Mouse (Mus musculus) intestine, embryonic 14.5 days (tissue): ENCODE measurements around the gene Arhgef2. TPM values are rescaled to one million over a fixed set of nuclear protein-coding genes. Genes with fewer than 3 reads are reported as not detected.
"Not testable (repeated sequence)": the region's sequence is repeated elsewhere in the genome, so short reads cannot be mapped to it uniquely, and the experiment has no call there.

ENCODE experiments used
- ATAC-seq: fragments of 200-750 bp; cut with Nextera tagmentation; replicated peaks from 2 replicates; pipeline ENCODE4 v1.8.0; 2017; ENCODE audit warnings: low read depth, moderate number of reproducible peaks, moderate TSS enrichment, moderate library complexity; ENCODE audit not compliant: low FRiP score, low TSS enrichment
- DNase-seq: peaks from one replicate; pipeline ENCODE4 v3.0.0-alpha.2; 2018; ENCODE audit warnings: low spot score
- H3K27ac ChIP-seq: fragments of 300-500 bp; sonication (generic); 2 replicates; pipeline ENCODE4 v1.5.1; 2014; ENCODE audit warnings: low read depth, mild to moderate bottlenecking, control low read depth
- H3K27me3 ChIP-seq: fragments of 300-500 bp; sonication (generic); replicated peaks from 2 replicates; pipeline ENCODE4 v1.6.1; 2014; ENCODE audit warnings: low read length, control low read depth; ENCODE audit not compliant: control insufficient read depth, insufficient read depth
- H3K36me3 ChIP-seq: fragments of 300-500 bp; sonication (generic); 2 replicates; pipeline ENCODE4 v1.6.1; 2014; ENCODE audit warnings: low read length, control low read depth; ENCODE audit not compliant: control insufficient read depth, insufficient read depth
- H3K4me1 ChIP-seq: fragments of 300-500 bp; sonication (generic); replicated peaks from 2 replicates; pipeline ENCODE4 v1.6.1; 2014; ENCODE audit warnings: low read length, control low read depth, mixed read lengths; ENCODE audit not compliant: control insufficient read depth, insufficient read depth
- H3K4me2 ChIP-seq: fragments of 300-500 bp; sonication (generic); 2 replicates; pipeline ENCODE4 v1.6.1; 2014; ENCODE audit warnings: low read length
- H3K4me3 ChIP-seq: fragments of 300-500 bp; sonication (generic); 2 replicates; pipeline ENCODE4 v1.5.1; 2014; ENCODE audit warnings: low read depth, low read length, control low read depth, mixed read lengths
- H3K9ac ChIP-seq: fragments of 300-500 bp; sonication (generic); 2 replicates; pipeline ENCODE4 v1.6.1; 2014; ENCODE audit warnings: mild to moderate bottlenecking, low read length
- H3K9me3 ChIP-seq: fragments of 300-500 bp; sonication (generic); 2 replicates; pipeline ENCODE4 v1.6.1; 2016; ENCODE audit warnings: low read length, control low read depth; ENCODE audit not compliant: control insufficient read depth
- WGBS: fragments of 180-500 bp; shearing (Covaris S2); extraction: QIAGEN DNeasy Blood & Tissue Kit; methylation state at CpG from one replicate; pipeline ENCODE4 v1.1.7; 2014; 5-methylcytosine and 5-hydroxymethylcytosine counted together
- polyA plus RNA-seq: library from polyadenylated mRNA; unstranded; fragments of >200 nt; fragmentation: Nextera tagmentation; extraction: Ambion mirVana; gene quantifications from 2 replicates; pipeline ENCODE4 v1.2.1, GENCODE M21; 2014

Arhgef2 gene
- polyA plus RNA-seq, 1 experiment from 2014 or later, result 87.0 TPM

- Histone ChIP-seq H3K27me3 (no peaks in the 10 kb centered on the region), H3K9me3 (no peaks in the 10 kb centered on the region), H3K27ac (no peak overlapping the region), H3K4me1 (peaks cover 9% of the 10 kb centered on the region; the same call in 1 of the 2 replicates), H3K4me3 (no peak overlapping the region), H3K4me2 (no peak overlapping the region), H3K9ac (no peak overlapping the region), H3K36me3 (no peaks in the 10 kb centered on the region)
- ATAC-seq (0 out of 2 replicates have a peak, but pooled peaks have one; percentile 34), DNase-seq (no peak)
- 35% methylated on average over 10 of the region's 10 CpGs for WGBS
These were observed 11.7 kb upstream of the Arhgef2 start for GRCm38 (mm10) chr3:88593893-88594580.

- H3K36me3 ChIP-seq, DNase-seq, H3K9me3 ChIP-seq, H3K4me1 ChIP-seq, H3K4me2 ChIP-seq, H3K4me3 ChIP-seq, H3K27me3 ChIP-seq, H3K27ac ChIP-seq, ATAC-seq, H3K9ac ChIP-seq: not testable (repeated sequence)
- WGBS, result 80% methylated on average over 4 of the region's 4 CpGs
These were observed 9.2 kb upstream of the Arhgef2 start for GRCm38 (mm10) chr3:88596547-88596946.

DNA sequence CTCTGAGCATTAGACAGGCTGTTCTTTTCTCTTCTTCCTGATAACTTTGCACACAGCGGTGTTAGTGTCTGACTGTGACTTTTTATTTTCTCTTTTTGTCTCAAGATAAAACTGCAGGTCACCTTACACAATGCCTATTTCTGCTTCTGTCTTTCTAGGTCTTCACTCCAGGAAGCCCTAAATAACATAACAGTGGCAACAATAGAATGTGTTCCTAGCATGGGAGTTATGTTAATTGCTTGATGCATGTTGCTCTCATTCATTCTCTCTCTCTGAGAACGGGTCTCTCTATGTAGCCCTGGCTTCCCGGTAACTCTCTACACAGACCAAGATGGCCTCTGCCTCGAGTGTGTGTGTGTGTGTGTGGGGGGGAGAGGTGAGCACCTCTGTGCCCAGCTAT is 3.3 kb upstream of the Arhgef2 start:
- Histone ChIP-seq H3K4me2 (no peak overlapping the region), H3K27me3 (no peaks in the 10 kb centered on the region), H3K9ac (no peak overlapping the region), H3K36me3 (no peaks in the 10 kb centered on the region), H3K9me3 (no peaks in the 10 kb centered on the region), H3K27ac (no peak overlapping the region), H3K4me3 (no peak overlapping the region), H3K4me1 (no peaks in the 10 kb centered on the region; the same call in 1 of the 2 replicates)
- WGBS, result 76% methylated on average over 4 of the region's 4 CpGs
- ATAC-seq, result no peak
- no peak for DNase-seq

DNA sequence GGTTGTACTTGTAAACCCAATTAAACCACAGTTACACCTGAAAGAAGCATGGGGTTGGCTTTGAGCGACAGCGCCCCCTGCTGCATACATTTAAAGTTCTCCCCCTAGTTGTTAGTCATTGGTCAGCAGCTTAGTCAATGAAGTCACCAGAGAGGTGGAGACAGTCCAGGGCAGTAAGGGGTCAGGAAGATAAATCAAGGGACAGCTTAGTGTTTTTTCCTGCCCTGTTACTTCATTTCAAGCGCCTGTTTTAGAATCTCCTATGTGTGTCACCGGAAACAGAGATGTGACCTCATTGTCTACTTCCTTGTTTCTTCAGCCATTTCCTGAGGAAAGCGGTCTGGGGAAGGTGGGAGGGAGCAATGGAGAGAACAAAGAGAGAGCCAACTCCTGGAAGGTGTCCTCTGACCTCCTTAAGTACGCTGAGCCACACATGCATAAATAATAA is 2.0 kb upstream of the Arhgef2 start:
- Histone ChIP-seq H3K27me3 (no peaks in the 10 kb centered on the region), H3K4me2 (no peak overlapping the region), H3K4me3 (no peak overlapping the region), H3K9me3 (no peaks in the 10 kb centered on the region), H3K9ac (no peak overlapping the region), H3K36me3 (no peaks in the 10 kb centered on the region), H3K27ac (no peak overlapping the region), H3K4me1 (peaks cover 5% of the 10 kb centered on the region; the same call in 1 of the 2 replicates)
- WGBS, result 27% methylated on average over 6 of the region's 6 CpGs
- DNase-seq, result peak; percentile 82
- ATAC-seq, result no peak

DNA sequence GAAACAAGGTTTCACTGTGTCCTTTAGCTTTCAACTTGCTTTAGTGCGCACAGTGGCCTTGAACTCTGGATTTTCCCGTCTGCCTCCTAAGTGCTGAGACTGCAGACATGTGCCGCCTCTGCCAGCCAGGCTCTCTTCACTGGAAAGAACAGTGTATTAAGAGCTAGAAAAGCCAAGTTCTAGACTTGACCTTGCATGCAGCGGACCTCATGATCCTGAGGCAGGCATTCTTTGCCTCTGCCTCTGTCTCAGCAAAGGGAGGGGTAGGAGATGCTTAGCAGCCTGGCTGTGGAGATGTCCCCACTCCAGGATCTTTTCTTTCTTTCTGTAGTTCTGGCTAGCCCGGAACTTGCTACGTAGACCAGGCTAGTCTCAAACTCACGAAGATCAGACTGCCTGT is 903 bp upstream of the Arhgef2 start:
- Histone ChIP-seq H3K9me3 (no peaks in the 10 kb centered on the region), H3K27ac (no peak overlapping the region), H3K27me3 (no peaks in the 10 kb centered on the region), H3K36me3 (no peaks in the 10 kb centered on the region), H3K4me3 (no peak overlapping the region), H3K9ac (no peak overlapping the region), H3K4me1 (peaks cover 5% of the 10 kb centered on the region; the same call in 1 of the 2 replicates), H3K4me2 (no peak overlapping the region)
- DNase-seq (no peak), ATAC-seq (no peak)
- WGBS, result 89% methylated on average over 7 of the region's 7 CpGs

GRCm38 (mm10) chr3:88607065-88607757 is 1.4 kb downstream of the Arhgef2 start:
- Histone ChIP-seq H3K27ac (no peak overlapping the region), H3K36me3 (no peaks in the 10 kb centered on the region), H3K27me3 (no peaks in the 10 kb centered on the region), H3K9ac (peak overlapping the region; percentile 34; the same call in 1 of the 2 replicates), H3K4me2 (peak overlapping the region; percentile 55), H3K4me1 (peaks cover 5% of the 10 kb centered on the region; the same call in 1 of the 2 replicates), H3K9me3 (no peaks in the 10 kb centered on the region), H3K4me3 (peak overlapping the region; percentile 22)
- WGBS, result under 1% methylated on average over 19 of the region's 20 CpGs
- ATAC-seq, result peak; percentile 84
- peak; percentile 97 for DNase-seq

DNA sequence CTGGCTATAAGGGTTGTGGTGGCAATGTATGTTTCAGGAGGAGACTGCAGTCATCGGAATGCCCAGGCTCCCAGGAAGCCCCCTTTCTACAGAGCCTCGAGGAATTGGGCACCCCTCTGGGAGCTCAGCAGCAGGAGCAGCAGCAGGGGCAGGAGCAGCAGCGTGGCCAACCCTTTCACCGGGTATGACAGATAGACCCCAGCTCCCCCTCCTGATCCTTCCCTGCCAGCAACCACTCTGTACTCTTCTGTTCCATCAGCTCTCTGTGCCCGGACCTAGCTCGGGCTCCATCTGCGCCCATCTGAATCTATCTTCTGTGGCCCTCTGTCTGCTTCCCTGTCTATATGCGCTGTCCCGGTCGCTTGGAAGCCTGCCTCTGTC is 2.0 kb downstream of the Arhgef2 start:
- peak overlapping the region; percentile 22 for H3K4me3 ChIP-seq

DNA sequence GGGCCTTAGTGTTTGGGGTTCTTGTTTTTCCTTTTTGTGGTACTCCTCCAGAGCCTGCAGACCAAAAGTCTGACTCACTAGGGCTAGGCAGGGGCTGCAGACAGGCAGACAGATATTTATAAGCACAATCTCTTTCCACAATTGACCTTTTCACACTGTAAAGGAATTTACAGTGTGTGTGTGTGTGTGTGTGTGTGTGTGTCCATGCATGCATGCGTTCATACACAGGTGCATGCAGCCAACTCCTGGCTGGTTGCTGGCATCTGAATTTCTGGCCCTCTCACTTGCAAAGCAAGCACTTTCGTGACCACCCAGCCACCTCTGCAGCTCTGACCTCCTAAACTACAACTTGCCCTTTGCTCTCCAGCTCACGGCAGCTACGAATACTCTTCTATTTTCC is 3.3 kb downstream of the Arhgef2 start:
- DNase-seq (no peak), ATAC-seq (no peak)
- H3K9me3 ChIP-seq, result no peaks in the 10 kb centered on the region
- no peaks in the 10 kb centered on the region for H3K36me3 ChIP-seq
- no peak overlapping the region for H3K4me2 ChIP-seq
- H3K27ac ChIP-seq, result no peak overlapping the region
- H3K9ac ChIP-seq, result no peak overlapping the region
- no peak overlapping the region for H3K4me3 ChIP-seq
- H3K4me1 ChIP-seq, result peaks cover 5% of the 10 kb centered on the region; the same call in 1 of the 2 replicates
- WGBS, result 53% methylated on average over 4 of the region's 4 CpGs
- no peaks in the 10 kb centered on the region for H3K27me3 ChIP-seq

More for the DNA sequence above, 2.0 kb downstream of the Arhgef2 start:
- peak overlapping the region; percentile 55 for H3K4me2 ChIP-seq
- no peak for DNase-seq
- 27% methylated on average over 10 of the region's 10 CpGs for WGBS
- no peak overlapping the region for H3K27ac ChIP-seq
- no peaks in the 10 kb centered on the region for H3K36me3 ChIP-seq
- H3K9me3 ChIP-seq, result no peaks in the 10 kb centered on the region
- H3K27me3 ChIP-seq, result no peaks in the 10 kb centered on the region
- peak; percentile 34; the same call in 1 of the 2 replicates for ATAC-seq
- peaks cover 5% of the 10 kb centered on the region; the same call in 1 of the 2 replicates for H3K4me1 ChIP-seq
- no peak overlapping the region for H3K9ac ChIP-seq
